8 mouse cellular contexts compared by ENCODE assay signal in the genomic region with DNA sequence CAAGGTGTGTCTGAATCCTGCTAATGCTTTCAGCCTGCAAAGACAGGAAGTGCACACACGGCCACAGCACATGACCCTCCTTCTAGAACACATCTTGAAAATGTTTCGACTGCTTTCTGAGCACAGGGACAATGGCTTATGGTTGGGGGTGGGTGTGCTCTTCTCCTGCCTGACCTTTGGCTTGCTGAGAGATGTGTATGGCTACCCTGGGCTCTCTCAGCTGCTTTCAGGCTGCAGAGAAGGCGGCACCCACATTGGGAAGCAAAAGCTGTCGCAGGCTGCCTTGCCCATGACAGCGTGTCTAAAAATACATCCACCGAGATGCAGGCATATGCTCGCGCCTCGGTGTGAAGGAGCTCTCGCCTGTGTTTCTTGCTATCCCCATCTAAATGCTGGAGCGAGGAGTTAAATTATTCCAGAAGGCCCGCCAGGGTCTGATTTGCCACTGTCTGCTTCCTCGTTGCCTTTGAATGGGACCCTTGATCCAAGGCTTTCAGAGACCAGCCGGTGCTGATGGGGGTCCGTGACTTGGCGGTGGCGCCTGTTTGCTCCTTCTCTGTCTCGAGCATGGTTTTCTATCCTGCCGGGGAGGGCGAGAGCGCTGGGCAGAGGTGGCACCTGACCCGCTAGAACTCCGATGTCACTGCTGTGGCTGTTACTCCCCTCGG.
A peak's percentile ranks its signal among the peaks of the same experiment; 100 is the strongest.
DNase-seq lines count a peak whose midpoint lies in the region; ATAC-seq and TF ChIP-seq lines count a peak whose summit lies in the region.

No protein-coding gene starts in this region.

- no peak overlapping the region; the same call in 1 of the 2 replicates for H3K27ac ChIP-seq in cerebellum, adult 2 months (ENCODE audit: insufficient read depth, low read length)

- peak overlapping the region; percentile 38 for H3K4me3 ChIP-seq in cerebellum, adult 2 months (replicated peaks; ENCODE audit: insufficient read depth, low read depth, low read length)
- H3K4me3 ChIP-seq in myocyte, result no peak overlapping the region

- no peak overlapping the region for H3ac ChIP-seq in myocyte (ENCODE audit: control insufficient read depth, insufficient read length)

- no peaks in the 10 kb centered on the region for H3K79me2 ChIP-seq in myocyte (ENCODE audit: control insufficient read depth, insufficient read depth)

- H3K27me3 ChIP-seq in cerebellum, adult 2 months (ENCODE audit: control insufficient read depth, insufficient read depth, low read length), result no peaks in the 10 kb centered on the region
- no peaks in the 10 kb centered on the region for H3K27me3 ChIP-seq in myocyte (ENCODE audit: control insufficient read depth, insufficient read depth, insufficient read length)

- ATAC-seq in megakaryocyte progenitor cell, adult 5-6 weeks (replicated peaks; ENCODE audit: poor library complexity), result no peak

- H3K4me1 ChIP-seq in cerebellum, adult 2 months (ENCODE audit: control insufficient read depth, insufficient read depth, low read length), result 0 out of 2 replicates have a peak, but pooled peaks cover 3% of the 10 kb centered on the region

- no peaks in the 10 kb centered on the region for H3K36me3 ChIP-seq in myocyte (ENCODE audit: control insufficient read depth, insufficient read depth)

- no peak for TF ChIP-seq CTCF in cerebellum, adult 2 months (IDR thresholded peaks at IDR 0.05; ENCODE audit: borderline replicate concordance, insufficient read depth, low read depth, low read length)

- DNase-seq in MN1 (ENCODE audit: low spot score), result peak; percentile 8
- DNase-seq in cerebellum, adult 2 months, result peak; percentile 28 to 32
- peak; percentile 48 for DNase-seq in forelimb bud, embryonic 11.5 days (ENCODE audit: low read depth, low spot score)
- DNase-seq in heart, postnatal 4 days, result peak; percentile 63
- DNase-seq in left cerebral cortex, postnatal 10 days (ENCODE audit: extremely low spot score in 1 of 2, low spot score in 2 of 2), result peak; percentile 76 to 82
- DNase-seq in thymus, postnatal 25 days, result no peak

- no peak for TF ChIP-seq POLR2A in cerebellum, adult 2 months (IDR thresholded peaks at IDR 0.05; ENCODE audit: borderline replicate concordance, insufficient read depth, low read length)
- no peak for TF ChIP-seq POLR2A in myocyte (IDR thresholded peaks at IDR 0.05; ENCODE audit: insufficient read length, low read depth)

- H3K4me2 ChIP-seq in myocyte (ENCODE audit: low read depth), result peak overlapping the region; percentile 60

- WGBS in cerebellum, adult 2 months, result 4% methylated on average over 24 of the region's 24 CpGs

- intact Hi-C loops in left cerebral cortex, postnatal 10 days (cut with DNase I), result loop anchor here (2.0 to 10.0 kb wide), 5 partner anchors 71 to 576 kb away; no protein-coding TSS in a partner anchor

TF ChIP-seq in myocyte, 11 proteins besides CTCF, POLR2A, EP300 and RAD21:
- TF ChIP-seq MYOG (IDR thresholded peaks at IDR 0.05; ENCODE audit: control insufficient read depth in 1 of 3, insufficient read depth in 1 of 3, insufficient read length in 2 of 3, low read depth in 2 of 3) (peak in 1 of 3 experiments; percentile 31), TCF12 (IDR thresholded peaks at IDR 0.05; ENCODE audit: insufficient read depth, poor library complexity, severe bottlenecking) (no peak), POLR2AphosphoS2 (IDR thresholded peaks at IDR 0.05; ENCODE audit: insufficient read length, low read depth) (no peak)
